Mouse (Mus musculus) midbrain, embryonic 10.5 days (tissue): Measurements from ENCODE around the gene Anks6. TPM values are rescaled to one million over a fixed set of nuclear protein-coding genes. Genes with fewer than 3 reads are reported as not detected.

Experiments
- DNase-seq: peaks from one replicate; pipeline ENCODE4 v3.0.0-alpha.2; 2017; ENCODE audit warnings: low spot score
- H3K27ac ChIP-seq: fragments of 300-500 bp; sonication (generic); replicated peaks from 2 replicates; pipeline ENCODE4 v1.5.1; 2016; ENCODE audit warnings: mild to moderate bottlenecking
- H3K27me3 ChIP-seq: fragments of 300-500 bp; sonication (generic); 2 replicates; pipeline ENCODE4 v1.6.1; 2016; ENCODE audit warnings: low read depth, mild to moderate bottlenecking; ENCODE audit not compliant: poor library complexity, severe bottlenecking
- H3K36me3 ChIP-seq: fragments of 300-500 bp; sonication (generic); 2 replicates; pipeline ENCODE4 v1.6.1; 2016; ENCODE audit warnings: mild to moderate bottlenecking, moderate library complexity
- H3K4me1 ChIP-seq: fragments of 300-500 bp; sonication (generic); 2 replicates; pipeline ENCODE4 v1.6.1; 2016
- H3K4me3 ChIP-seq: fragments of 300-500 bp; sonication (generic); 2 replicates; pipeline ENCODE4 v1.5.1; 2016; ENCODE audit warnings: mild to moderate bottlenecking, moderate library complexity
- H3K9me3 ChIP-seq: fragments of 300-500 bp; sonication (generic); replicated peaks from 2 replicates; pipeline ENCODE4 v1.6.1; 2016; ENCODE audit warnings: mild to moderate bottlenecking
- WGBS: fragments of 180-500 bp; shearing (Covaris S2); methylation state at CpG from one replicate; pipeline ENCODE4 v1.1.7; 2016; 5-methylcytosine and 5-hydroxymethylcytosine counted together
- polyA plus RNA-seq: library from polyadenylated mRNA; unstranded; fragments of >200 nt; fragmentation: Nextera tagmentation; extraction: Ambion mirVana; gene quantifications from 2 replicates; pipeline ENCODE4 v1.2.1, GENCODE M21; 2016

The Anks6 gene
- polyA plus RNA-seq, result 2.9 and 3.3 TPM in 2 replicates

- Histone ChIP-seq H3K36me3 (no peaks in the 10 kb centered on the region), H3K27ac (peak within 1 kb of the TSS; percentile 90), H3K4me3 (peak within 1 kb of the TSS; percentile 82), H3K9me3 (0 out of 2 replicates have a peak, but pooled peaks cover 3% of the 10 kb centered on the region), H3K27me3 (peaks cover 29% of the 10 kb centered on the region), H3K4me1 (peaks cover 16% of the 10 kb centered on the region)
- DNase-seq, result peak; percentile 76
- WGBS, result under 1% methylated on average over 82 of the region's 86 CpGs
Observed at GRCm38 (mm10) chr4:47056791-47057509, at the start of gene Anks6. Gene Anks6, minus strand, starts transcription at chr4:47057427.

GRCm38 (mm10) chr4:47103561-47103960 is 46.3 kb upstream of the Anks6 start:
- H3K4me1 ChIP-seq, result no peaks in the 10 kb centered on the region
- no peak for DNase-seq
- H3K27ac ChIP-seq, result no peak overlapping the region
- H3K9me3 ChIP-seq, result peaks cover 3% of the 10 kb centered on the region; the same call in 1 of the 2 replicates
- H3K27me3 ChIP-seq, result no peaks in the 10 kb centered on the region
- 0 out of 2 replicates have a peak, but pooled peaks cover 3% of the 10 kb centered on the region for H3K36me3 ChIP-seq
- WGBS, result 96% methylated on average over 10 of the region's 10 CpGs
- no peak overlapping the region for H3K4me3 ChIP-seq

GRCm38 (mm10) chr4:47093647-47094046 is 36.4 kb upstream of the Anks6 start:
- no peaks in the 10 kb centered on the region for H3K36me3 ChIP-seq
- H3K27me3 ChIP-seq, result peaks cover 69% of the 10 kb centered on the region
- no peak overlapping the region for H3K27ac ChIP-seq
- H3K9me3 ChIP-seq, result no peaks in the 10 kb centered on the region
- peaks cover 38% of the 10 kb centered on the region for H3K4me1 ChIP-seq
- peak; percentile 64 for DNase-seq
- WGBS, result 20% methylated on average over 6 of the region's 6 CpGs
- H3K4me3 ChIP-seq, result peak overlapping the region; percentile 89

- Histone ChIP-seq H3K9me3 (no peaks in the 10 kb centered on the region), H3K36me3 (no peaks in the 10 kb centered on the region), H3K27ac (peak overlapping the region; percentile 52; the same call in 1 of the 2 replicates), H3K4me1 (peaks cover 38% of the 10 kb centered on the region), H3K27me3 (peaks cover 69% of the 10 kb centered on the region), H3K4me3 (peak overlapping the region; percentile 89)
- 15% methylated on average over 9 of the region's 9 CpGs for WGBS
- DNase-seq, result peak; percentile 29
Observed at GRCm38 (mm10) chr4:47093161-47093560, 35.9 kb upstream of the Anks6 start.

- 2% methylated on average over 21 of the region's 21 CpGs for WGBS
- Histone ChIP-seq H3K27me3 (peaks cover 69% of the 10 kb centered on the region), H3K9me3 (no peaks in the 10 kb centered on the region)
Observed at GRCm38 (mm10) chr4:47092387-47093021, 35.3 kb upstream of the Anks6 start.

GRCm38 (mm10) chr4:47091493-47092386 is 34.5 kb upstream of the Anks6 start, which contains the start of gene Galnt12:
Gene Galnt12, plus strand, starts transcription at chr4:47091909.
- Histone ChIP-seq H3K27ac (peak within 1 kb of the TSS; percentile 81), H3K36me3 (no peaks in the 10 kb centered on the region), H3K9me3 (no peaks in the 10 kb centered on the region), H3K27me3 (peaks cover 69% of the 10 kb centered on the region), H3K4me1 (peaks cover 38% of the 10 kb centered on the region), H3K4me3 (peak within 1 kb of the TSS; percentile 89)
- under 1% methylated on average over 72 of the region's 74 CpGs for WGBS
- DNase-seq, result peak; percentile 60

More at GRCm38 (mm10) chr4:47092387-47093021, 35.3 kb upstream of the Anks6 start:
- DNase-seq, result peak; percentile 54
- Histone ChIP-seq H3K36me3 (no peaks in the 10 kb centered on the region), H3K4me1 (peaks cover 38% of the 10 kb centered on the region), H3K4me3 (peak overlapping the region; percentile 89), H3K27ac (peak overlapping the region; percentile 81)

- Histone ChIP-seq H3K36me3 (no peaks in the 10 kb centered on the region), H3K27me3 (peaks cover 42% of the 10 kb centered on the region), H3K4me3 (no peak overlapping the region), H3K9me3 (no peaks in the 10 kb centered on the region), H3K27ac (no peak overlapping the region), H3K4me1 (peaks cover 24% of the 10 kb centered on the region)
- 89% methylated on average over 7 of the region's 7 CpGs for WGBS
- no peak for DNase-seq
Observed at GRCm38 (mm10) chr4:47088671-47089070, 31.4 kb upstream of the Anks6 start.

GRCm38 (mm10) chr4:47083824-47084223 is 26.6 kb upstream of the Anks6 start:
- Histone ChIP-seq H3K4me3 (no peak overlapping the region), H3K4me1 (no peaks in the 10 kb centered on the region), H3K27ac (no peak overlapping the region), H3K27me3 (no peaks in the 10 kb centered on the region; the same call in 1 of the 2 replicates), H3K9me3 (no peaks in the 10 kb centered on the region), H3K36me3 (no peaks in the 10 kb centered on the region)
- 90% methylated on average over 7 of the region's 7 CpGs for WGBS
- DNase-seq, result no peak

- peaks cover 10% of the 10 kb centered on the region; the same call in 1 of the 2 replicates for H3K4me1 ChIP-seq
- 95% methylated on average over 4 of the region's 4 CpGs for WGBS
- DNase-seq, result no peak
- H3K9me3 ChIP-seq, result no peaks in the 10 kb centered on the region
- no peak overlapping the region for H3K27ac ChIP-seq
- H3K27me3 ChIP-seq, result no peaks in the 10 kb centered on the region
- H3K4me3 ChIP-seq, result no peak overlapping the region
- H3K36me3 ChIP-seq, result no peaks in the 10 kb centered on the region
Observed at GRCm38 (mm10) chr4:47080647-47081010, 23.4 kb upstream of the Anks6 start.

- WGBS, result 92% methylated on average over 17 of the region's 17 CpGs
- Histone ChIP-seq H3K4me3 (no peak overlapping the region), H3K4me1 (peaks cover 10% of the 10 kb centered on the region; the same call in 1 of the 2 replicates), H3K9me3 (no peaks in the 10 kb centered on the region), H3K36me3 (no peaks in the 10 kb centered on the region), H3K27ac (no peak overlapping the region), H3K27me3 (no peaks in the 10 kb centered on the region)
- DNase-seq, result no peak
Observed at GRCm38 (mm10) chr4:47079997-47080646, 22.9 kb upstream of the Anks6 start.

- Histone ChIP-seq H3K36me3 (no peaks in the 10 kb centered on the region), H3K27me3 (no peaks in the 10 kb centered on the region), H3K4me1 (peaks cover 10% of the 10 kb centered on the region; the same call in 1 of the 2 replicates), H3K9me3 (no peaks in the 10 kb centered on the region), H3K4me3 (no peak overlapping the region), H3K27ac (no peak overlapping the region)
- DNase-seq, result no peak
- 39% methylated on average over 2 of the region's 2 CpGs for WGBS
Observed at GRCm38 (mm10) chr4:47075054-47075453, 17.8 kb upstream of the Anks6 start.

- Histone ChIP-seq H3K4me3 (no peak overlapping the region), H3K4me1 (peaks cover 16% of the 10 kb centered on the region), H3K36me3 (no peaks in the 10 kb centered on the region), H3K27ac (no peak overlapping the region), H3K27me3 (peaks cover 6% of the 10 kb centered on the region), H3K9me3 (no peaks in the 10 kb centered on the region)
- no peak for DNase-seq
- WGBS, result 14% methylated on average over 1 of the region's 1 CpGs
Observed at GRCm38 (mm10) chr4:47060900-47061299, 3.7 kb upstream of the Anks6 start.
